Mouse (Mus musculus): ENCODE measurements at regions not wholly inside any gene's neighbourhood (a gene's known extent, or its start where the extent isn't known, plus 50 kb on each side); places are given as distances from the start of the nearest gene placed in this dataset.

GRCm38 (mm10) chr10:126493734-126494133 is 407.4 kb downstream of the Atp23 start:
- WGBS = 70% methylated on average over 6 of the region's 6 CpGs
- TF ChIP-seq EP300 (IDR thresholded peaks at IDR 0.05; ENCODE audit: insufficient read depth, low read depth, low read length) = no peak
- no peak for TF ChIP-seq POLR2A (IDR thresholded peaks at IDR 0.05; ENCODE audit: insufficient read depth, low read depth, low read length)
- TF ChIP-seq CTCF (IDR thresholded peaks at IDR 0.05) = no peak
- no peak overlapping the region for H3K4me3 ChIP-seq
- H3K9ac ChIP-seq (ENCODE audit: low read depth, low read length) = no peak overlapping the region
- intact Hi-C loops (cut with DNase I) = no loop called here
- no peak for DNase-seq
- no peaks in the 10 kb centered on the region for H3K36me3 ChIP-seq (ENCODE audit: control insufficient read depth, insufficient read depth, low read length)
- no peaks in the 10 kb centered on the region for H3K27me3 ChIP-seq (ENCODE audit: control insufficient read depth, insufficient read depth, low read length)
- no peaks in the 10 kb centered on the region for H3K4me1 ChIP-seq (ENCODE audit: control insufficient read depth, insufficient read depth, low read length)
- no peak overlapping the region for H3K27ac ChIP-seq
- H3K79me2 ChIP-seq (replicated peaks; ENCODE audit: control insufficient read depth, insufficient read depth, low read length) = no peaks in the 10 kb centered on the region

- Histone ChIP-seq H3K9ac (ENCODE audit: low read depth, low read length) (no peak overlapping the region), H3K4me3 (no peak overlapping the region), H3K27me3 (ENCODE audit: control insufficient read depth, insufficient read depth, low read length) (no peaks in the 10 kb centered on the region), H3K79me2 (replicated peaks; ENCODE audit: control insufficient read depth, insufficient read depth, low read length) (no peaks in the 10 kb centered on the region), H3K27ac (no peak overlapping the region), H3K4me1 (ENCODE audit: control insufficient read depth, insufficient read depth, low read length) (no peaks in the 10 kb centered on the region), H3K36me3 (ENCODE audit: control insufficient read depth, insufficient read depth, low read length) (no peaks in the 10 kb centered on the region)
- TF ChIP-seq POLR2A (IDR thresholded peaks at IDR 0.05; ENCODE audit: insufficient read depth, low read depth, low read length) = no peak
- no peak for TF ChIP-seq CTCF (IDR thresholded peaks at IDR 0.05)
- no peak for TF ChIP-seq EP300 (IDR thresholded peaks at IDR 0.05; ENCODE audit: insufficient read depth, low read depth, low read length)
- DNase-seq = no peak
- WGBS = 28% methylated on average over 6 of the region's 6 CpGs
- intact Hi-C loops (cut with DNase I) = no loop called here
Observed at GRCm38 (mm10) chr10:126492211-126492610, 408.9 kb downstream of the Atp23 start.

- no peak for TF ChIP-seq EP300 (IDR thresholded peaks at IDR 0.05; ENCODE audit: insufficient read depth, low read depth, low read length)
- TF ChIP-seq POLR2A (IDR thresholded peaks at IDR 0.05; ENCODE audit: insufficient read depth, low read depth, low read length) = no peak
- intact Hi-C loops (cut with DNase I) = no loop called here
- DNase-seq = no peak
Observed at GRCm38 (mm10) chr10:126485129-126485528, 416.0 kb downstream of the Atp23 start.

GRCm38 (mm10) chr10:126483479-126483878 is 417.7 kb downstream of the Atp23 start:
- no peaks in the 10 kb centered on the region for H3K79me2 ChIP-seq (replicated peaks; ENCODE audit: control insufficient read depth, insufficient read depth, low read length)
- H3K4me3 ChIP-seq = no peak overlapping the region
- no peak overlapping the region for H3K9ac ChIP-seq (ENCODE audit: low read depth, low read length)
- DNase-seq = no peak
- no peaks in the 10 kb centered on the region for H3K36me3 ChIP-seq (ENCODE audit: control insufficient read depth, insufficient read depth, low read length)
- no peak overlapping the region for H3K27ac ChIP-seq
- 86% methylated on average over 2 of the region's 2 CpGs for WGBS
- intact Hi-C loops (cut with DNase I) = no loop called here
- no peaks in the 10 kb centered on the region for H3K27me3 ChIP-seq (ENCODE audit: control insufficient read depth, insufficient read depth, low read length)
- TF ChIP-seq CTCF (IDR thresholded peaks at IDR 0.05) (no peak), EP300 (IDR thresholded peaks at IDR 0.05; ENCODE audit: insufficient read depth, low read depth, low read length) (no peak), POLR2A (IDR thresholded peaks at IDR 0.05; ENCODE audit: insufficient read depth, low read depth, low read length) (no peak)
- no peaks in the 10 kb centered on the region for H3K4me1 ChIP-seq (ENCODE audit: control insufficient read depth, insufficient read depth, low read length)

More at GRCm38 (mm10) chr10:126485129-126485528, 416.0 kb downstream of the Atp23 start:
- Histone ChIP-seq H3K4me1 (ENCODE audit: control insufficient read depth, insufficient read depth, low read length) (no peaks in the 10 kb centered on the region), H3K4me3 (no peak overlapping the region), H3K27me3 (ENCODE audit: control insufficient read depth, insufficient read depth, low read length) (no peaks in the 10 kb centered on the region), H3K36me3 (ENCODE audit: control insufficient read depth, insufficient read depth, low read length) (no peaks in the 10 kb centered on the region), H3K9ac (ENCODE audit: low read depth, low read length) (no peak overlapping the region), H3K27ac (no peak overlapping the region), H3K79me2 (replicated peaks; ENCODE audit: control insufficient read depth, insufficient read depth, low read length) (no peaks in the 10 kb centered on the region)
- 80% methylated on average over 7 of the region's 7 CpGs for WGBS

GRCm38 (mm10) chr10:126480382-126480781 is 420.8 kb downstream of the Atp23 start:
- no peaks in the 10 kb centered on the region for H3K4me1 ChIP-seq (ENCODE audit: control insufficient read depth, insufficient read depth, low read length)
- H3K9ac ChIP-seq (ENCODE audit: low read depth, low read length) = no peak overlapping the region
- intact Hi-C loops (cut with DNase I) = no loop called here
- no peak for DNase-seq
- no peaks in the 10 kb centered on the region for H3K36me3 ChIP-seq (ENCODE audit: control insufficient read depth, insufficient read depth, low read length)
- no peaks in the 10 kb centered on the region for H3K27me3 ChIP-seq (ENCODE audit: control insufficient read depth, insufficient read depth, low read length)
- H3K27ac ChIP-seq = no peak overlapping the region
- no peak overlapping the region for H3K4me3 ChIP-seq
- H3K79me2 ChIP-seq (replicated peaks; ENCODE audit: control insufficient read depth, insufficient read depth, low read length) = no peaks in the 10 kb centered on the region
- TF ChIP-seq EP300 (IDR thresholded peaks at IDR 0.05; ENCODE audit: insufficient read depth, low read depth, low read length) (no peak), POLR2A (IDR thresholded peaks at IDR 0.05; ENCODE audit: insufficient read depth, low read depth, low read length) (no peak), CTCF (IDR thresholded peaks at IDR 0.05) (no peak)

GRCm38 (mm10) chr10:126479743-126480142 is 421.4 kb downstream of the Atp23 start:
- H3K27ac ChIP-seq = no peak overlapping the region
- H3K4me3 ChIP-seq = no peak overlapping the region
- H3K4me1 ChIP-seq (ENCODE audit: control insufficient read depth, insufficient read depth, low read length) = no peaks in the 10 kb centered on the region
- no peak for TF ChIP-seq EP300 (IDR thresholded peaks at IDR 0.05; ENCODE audit: insufficient read depth, low read depth, low read length)
- TF ChIP-seq POLR2A (IDR thresholded peaks at IDR 0.05; ENCODE audit: insufficient read depth, low read depth, low read length) = no peak
- TF ChIP-seq CTCF (IDR thresholded peaks at IDR 0.05) = no peak
- H3K79me2 ChIP-seq (replicated peaks; ENCODE audit: control insufficient read depth, insufficient read depth, low read length) = no peaks in the 10 kb centered on the region
- 31% methylated on average over 2 of the region's 2 CpGs for WGBS
- no peaks in the 10 kb centered on the region for H3K36me3 ChIP-seq (ENCODE audit: control insufficient read depth, insufficient read depth, low read length)
- H3K9ac ChIP-seq (ENCODE audit: low read depth, low read length) = no peak overlapping the region
- intact Hi-C loops (cut with DNase I) = no loop called here
- DNase-seq = no peak
- H3K27me3 ChIP-seq (ENCODE audit: control insufficient read depth, insufficient read depth, low read length) = no peaks in the 10 kb centered on the region

Measured in heart, adult 2 months (tissue).